Mouse (Mus musculus): ENCODE measurements around the gene Hoxc9. TPM values are rescaled to one million over a fixed set of nuclear protein-coding genes. Genes with fewer than 3 reads are reported as not detected.

Hoxc9 gene
- polyA plus RNA-seq, 1 experiment from 2014 or later = not detected

DNA sequence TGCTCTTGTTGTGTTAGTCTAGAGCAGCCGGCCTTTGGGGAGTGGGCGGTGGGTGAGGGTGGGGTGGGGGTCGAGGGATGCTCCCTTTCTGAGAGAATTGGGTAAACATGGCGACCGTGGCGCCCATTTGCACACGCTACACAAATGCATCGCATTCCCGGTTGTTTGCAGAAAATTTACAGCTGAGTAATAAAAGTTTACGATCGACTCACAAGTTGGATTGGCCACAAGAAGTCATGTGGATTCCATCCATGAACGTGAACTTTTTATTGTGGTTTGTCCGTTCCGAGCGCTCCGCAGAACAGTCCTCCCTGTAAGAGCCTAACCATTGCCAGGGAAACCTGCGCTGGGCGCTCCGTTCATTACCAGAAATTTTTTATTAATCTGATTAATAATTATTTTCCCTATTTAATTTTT lies 21.7 kb downstream of the Hoxc9 start, which contains the start of gene Hoxc6:
Gene Hoxc6 (plus strand): TSS at position 319 of the 417 bp plus-strand sequence.
- Histone ChIP-seq H3K4me3 (ENCODE audit: low read depth, low read length) (peak within 1 kb of the TSS; percentile 55), H3K9me3 (replicated peaks; ENCODE audit: control insufficient read depth, low read length) (no peaks in the 10 kb centered on the region), H3K27ac (ENCODE audit: low read depth, low read length) (no peak within 1 kb of the TSS), H3K9ac (ENCODE audit: low read depth, low read length) (no peak within 1 kb of the TSS), H3K27me3 (ENCODE audit: control insufficient read depth, insufficient read depth, low read length) (peaks cover 97% of the 10 kb centered on the region), H3K4me1 (ENCODE audit: control insufficient read depth, insufficient read depth, low read length) (peaks cover 19% of the 10 kb centered on the region; the same call in 1 of the 2 replicates), H3K4me2 (peak within 1 kb of the TSS; percentile 89), H3K36me3 (ENCODE audit: control insufficient read depth, insufficient read depth, low read length) (no peaks in the 10 kb centered on the region)
- 3% methylated on average over 19 of the region's 19 CpGs for WGBS (ENCODE audit: insufficient replicate concordance)
- no peak for ATAC-seq (replicated peaks; ENCODE audit: insufficient number of reproducible peaks, low FRiP score, low TSS enrichment)

GRCm38 (mm10) chr15:102998608-102999182 lies 22.5 kb downstream of the Hoxc9 start:
- H3K27ac ChIP-seq (ENCODE audit: low read depth, low read length) = no peak overlapping the region

GRCm38 (mm10) chr15:102999183-102999831 lies 23.1 kb downstream of the Hoxc9 start:
- Histone ChIP-seq H3K36me3 (ENCODE audit: control insufficient read depth, insufficient read depth, low read length) (no peaks in the 10 kb centered on the region), H3K9ac (ENCODE audit: low read depth, low read length) (peak overlapping the region; percentile 71), H3K4me1 (ENCODE audit: control insufficient read depth, insufficient read depth, low read length) (peaks cover 19% of the 10 kb centered on the region; the same call in 1 of the 2 replicates), H3K27me3 (ENCODE audit: control insufficient read depth, insufficient read depth, low read length) (peaks cover 98% of the 10 kb centered on the region), H3K4me3 (ENCODE audit: low read depth, low read length) (peak overlapping the region; percentile 55), H3K27ac (ENCODE audit: low read depth, low read length) (no peak overlapping the region), H3K9me3 (replicated peaks; ENCODE audit: control insufficient read depth, low read length) (no peaks in the 10 kb centered on the region), H3K4me2 (peak overlapping the region; percentile 89)
- ATAC-seq (replicated peaks; ENCODE audit: insufficient number of reproducible peaks, low FRiP score, low TSS enrichment) = peak; percentile 49
- WGBS (ENCODE audit: insufficient replicate concordance) = 1% methylated on average over 29 of the region's 33 CpGs

More at GRCm38 (mm10) chr15:102998608-102999182, 22.5 kb downstream of the Hoxc9 start:
- no peak for ATAC-seq (replicated peaks; ENCODE audit: insufficient number of reproducible peaks, low FRiP score, low TSS enrichment)
- WGBS (ENCODE audit: insufficient replicate concordance) = under 1% methylated on average over 19 of the region's 19 CpGs
- no peak overlapping the region for H3K9ac ChIP-seq (ENCODE audit: low read depth, low read length)
- H3K4me1 ChIP-seq (ENCODE audit: control insufficient read depth, insufficient read depth, low read length) = peaks cover 19% of the 10 kb centered on the region; the same call in 1 of the 2 replicates
- H3K27me3 ChIP-seq (ENCODE audit: control insufficient read depth, insufficient read depth, low read length) = peaks cover 98% of the 10 kb centered on the region
- H3K36me3 ChIP-seq (ENCODE audit: control insufficient read depth, insufficient read depth, low read length) = no peaks in the 10 kb centered on the region
- no peaks in the 10 kb centered on the region for H3K9me3 ChIP-seq (replicated peaks; ENCODE audit: control insufficient read depth, low read length)
- peak overlapping the region; percentile 55 for H3K4me3 ChIP-seq (ENCODE audit: low read depth, low read length)
- peak overlapping the region; percentile 89 for H3K4me2 ChIP-seq

DNA sequence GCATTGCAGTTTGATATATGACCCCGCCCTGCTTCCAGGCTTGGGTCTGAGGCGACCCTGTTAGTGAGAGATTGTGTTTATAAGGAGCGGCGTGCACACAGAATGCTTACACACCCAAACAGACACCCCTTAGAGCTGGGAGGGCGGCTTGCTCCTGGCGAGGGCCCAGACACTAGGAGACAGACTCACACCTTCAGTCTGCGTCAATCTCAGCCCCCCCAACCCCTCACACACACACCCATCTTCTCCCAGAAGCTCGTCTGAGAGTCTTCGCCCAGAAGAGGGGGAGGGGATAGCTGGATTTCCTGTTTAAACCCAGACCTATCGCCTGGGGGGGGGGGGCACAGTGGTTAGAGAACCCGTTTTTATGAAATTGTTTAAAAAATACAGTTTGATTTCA lies 23.7 kb downstream of the Hoxc9 start:
- peak; percentile 42; the same call in 1 of the 2 replicates for ATAC-seq (replicated peaks; ENCODE audit: insufficient number of reproducible peaks, low FRiP score, low TSS enrichment)
- Histone ChIP-seq H3K4me2 (peak overlapping the region; percentile 89), H3K4me1 (ENCODE audit: control insufficient read depth, insufficient read depth, low read length) (peaks cover 19% of the 10 kb centered on the region; the same call in 1 of the 2 replicates), H3K36me3 (ENCODE audit: control insufficient read depth, insufficient read depth, low read length) (no peaks in the 10 kb centered on the region), H3K9ac (ENCODE audit: low read depth, low read length) (no peak overlapping the region), H3K27ac (ENCODE audit: low read depth, low read length) (no peak overlapping the region), H3K4me3 (ENCODE audit: low read depth, low read length) (peak overlapping the region; percentile 55; the same call in 1 of the 2 replicates), H3K9me3 (replicated peaks; ENCODE audit: control insufficient read depth, low read length) (no peaks in the 10 kb centered on the region), H3K27me3 (ENCODE audit: control insufficient read depth, insufficient read depth, low read length) (peaks cover 98% of the 10 kb centered on the region)
- 5% methylated on average over 9 of the region's 11 CpGs for WGBS (ENCODE audit: insufficient replicate concordance)

- Histone ChIP-seq H3K4me3 (ENCODE audit: low read depth, low read length) (peak overlapping the region; percentile 11; the same call in 1 of the 2 replicates), H3K4me2 (peak overlapping the region; percentile 58), H3K9ac (ENCODE audit: low read depth, low read length) (peak overlapping the region; percentile 29), H3K27me3 (ENCODE audit: control insufficient read depth, insufficient read depth, low read length) (peaks cover 98% of the 10 kb centered on the region), H3K27ac (ENCODE audit: low read depth, low read length) (no peak overlapping the region), H3K9me3 (replicated peaks; ENCODE audit: control insufficient read depth, low read length) (no peaks in the 10 kb centered on the region), H3K4me1 (ENCODE audit: control insufficient read depth, insufficient read depth, low read length) (peaks cover 19% of the 10 kb centered on the region; the same call in 1 of the 2 replicates), H3K36me3 (ENCODE audit: control insufficient read depth, insufficient read depth, low read length) (no peaks in the 10 kb centered on the region)
- 2% methylated on average over 24 of the region's 24 CpGs for WGBS (ENCODE audit: insufficient replicate concordance)
- no peak for ATAC-seq (replicated peaks; ENCODE audit: insufficient number of reproducible peaks, low FRiP score, low TSS enrichment)
These were observed 24.3 kb downstream of the Hoxc9 start for GRCm38 (mm10) chr15:103000501-103000901.

DNA sequence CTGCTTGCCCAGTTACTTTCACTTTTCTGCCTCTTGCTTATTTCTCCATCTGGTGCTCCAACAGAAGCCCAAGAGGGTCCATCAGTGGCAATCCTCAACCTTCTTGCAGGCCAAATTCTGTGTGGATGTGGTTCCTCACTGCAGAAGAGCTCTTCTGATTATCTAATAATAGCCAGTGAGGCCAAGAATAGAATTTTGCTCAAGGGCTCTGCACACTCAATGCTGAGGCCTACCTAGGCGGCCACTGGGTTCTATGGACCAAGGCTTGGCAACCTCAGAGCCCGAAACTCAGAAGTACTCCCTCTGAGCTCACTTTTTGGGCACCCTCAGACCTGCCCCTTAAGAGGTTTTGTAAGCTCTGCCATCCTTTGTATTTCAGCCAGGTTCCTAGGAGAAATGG lies 25.1 kb downstream of the Hoxc9 start:
- no peaks in the 10 kb centered on the region for H3K9me3 ChIP-seq (replicated peaks; ENCODE audit: control insufficient read depth, low read length)
- 24% methylated on average over 2 of the region's 2 CpGs for WGBS (ENCODE audit: insufficient replicate concordance)
- no peak for ATAC-seq (replicated peaks; ENCODE audit: insufficient number of reproducible peaks, low FRiP score, low TSS enrichment)
- H3K4me1 ChIP-seq (ENCODE audit: control insufficient read depth, insufficient read depth, low read length) = peaks cover 19% of the 10 kb centered on the region; the same call in 1 of the 2 replicates
- H3K4me3 ChIP-seq (ENCODE audit: low read depth, low read length) = no peak overlapping the region
- no peak overlapping the region for H3K9ac ChIP-seq (ENCODE audit: low read depth, low read length)
- H3K27me3 ChIP-seq (ENCODE audit: control insufficient read depth, insufficient read depth, low read length) = peaks cover 98% of the 10 kb centered on the region
- peak overlapping the region; percentile 34; the same call in 1 of the 2 replicates for H3K4me2 ChIP-seq
- H3K36me3 ChIP-seq (ENCODE audit: control insufficient read depth, insufficient read depth, low read length) = no peaks in the 10 kb centered on the region
- H3K27ac ChIP-seq (ENCODE audit: low read depth, low read length) = no peak overlapping the region

- no peak overlapping the region for H3K4me2 ChIP-seq
- H3K27ac ChIP-seq (ENCODE audit: low read depth, low read length) = no peak overlapping the region
- no peaks in the 10 kb centered on the region for H3K36me3 ChIP-seq (ENCODE audit: control insufficient read depth, insufficient read depth, low read length)
- 13% methylated on average over 4 of the region's 4 CpGs for WGBS (ENCODE audit: insufficient replicate concordance)
- H3K27me3 ChIP-seq (ENCODE audit: control insufficient read depth, insufficient read depth, low read length) = peaks cover 99% of the 10 kb centered on the region
- no peaks in the 10 kb centered on the region for H3K9me3 ChIP-seq (replicated peaks; ENCODE audit: control insufficient read depth, low read length)
- no peak overlapping the region for H3K4me3 ChIP-seq (ENCODE audit: low read depth, low read length)
- H3K4me1 ChIP-seq (ENCODE audit: control insufficient read depth, insufficient read depth, low read length) = peaks cover 19% of the 10 kb centered on the region; the same call in 1 of the 2 replicates
- H3K9ac ChIP-seq (ENCODE audit: low read depth, low read length) = no peak overlapping the region
- no peak for ATAC-seq (replicated peaks; ENCODE audit: insufficient number of reproducible peaks, low FRiP score, low TSS enrichment)
These were observed 25.9 kb downstream of the Hoxc9 start for GRCm38 (mm10) chr15:103002156-103002555.

DNA sequence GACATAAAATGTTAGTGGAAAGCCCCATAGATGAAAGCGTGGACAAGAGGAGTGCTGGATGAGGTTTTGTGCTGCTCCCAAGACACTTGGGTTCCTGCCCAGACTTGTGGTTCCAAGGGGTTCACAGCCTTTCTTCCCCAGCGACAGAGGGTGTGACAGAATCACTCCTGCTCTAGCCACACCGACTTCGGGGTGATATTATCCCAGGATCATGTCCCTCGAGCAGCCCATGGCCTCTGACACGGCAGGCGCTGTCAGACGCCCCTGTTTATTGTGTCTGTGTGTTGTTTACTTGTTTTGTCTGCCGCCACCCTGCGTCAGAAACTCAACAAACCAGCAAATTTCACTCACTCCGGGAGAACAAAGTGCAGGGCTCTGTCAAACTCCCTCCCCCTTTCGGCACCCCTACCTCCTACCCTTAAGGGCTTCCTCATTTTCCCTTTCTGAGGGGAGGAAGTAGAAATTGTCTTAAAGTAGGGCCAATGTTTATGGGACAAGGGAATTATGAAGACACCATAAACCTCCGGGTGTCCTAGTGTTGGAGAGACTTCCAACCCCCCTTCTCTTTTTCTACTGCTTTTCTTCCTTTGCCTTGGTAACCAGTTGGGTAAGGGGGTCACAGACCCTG lies 26.7 kb downstream of the Hoxc9 start:
- no peak overlapping the region for H3K9ac ChIP-seq (ENCODE audit: low read depth, low read length)
- no peak overlapping the region for H3K4me3 ChIP-seq (ENCODE audit: low read depth, low read length)
- no peak overlapping the region for H3K27ac ChIP-seq (ENCODE audit: low read depth, low read length)
- 5% methylated on average over 13 of the region's 13 CpGs for WGBS (ENCODE audit: insufficient replicate concordance)
- no peak overlapping the region for H3K4me2 ChIP-seq
- H3K27me3 ChIP-seq (ENCODE audit: control insufficient read depth, insufficient read depth, low read length) = peaks cover 99% of the 10 kb centered on the region
- H3K4me1 ChIP-seq (ENCODE audit: control insufficient read depth, insufficient read depth, low read length) = peaks cover 19% of the 10 kb centered on the region; the same call in 1 of the 2 replicates
- no peaks in the 10 kb centered on the region for H3K36me3 ChIP-seq (ENCODE audit: control insufficient read depth, insufficient read depth, low read length)
- no peaks in the 10 kb centered on the region for H3K9me3 ChIP-seq (replicated peaks; ENCODE audit: control insufficient read depth, low read length)
- ATAC-seq (replicated peaks; ENCODE audit: insufficient number of reproducible peaks, low FRiP score, low TSS enrichment) = no peak

Measured in heart, embryonic 11.5 days (tissue).